Mouse (Mus musculus): ENCODE measurements around the gene Ttc9c. TPM values are rescaled to one million over a fixed set of nuclear protein-coding genes. Genes with fewer than 3 reads are reported as not detected.
A peak's percentile ranks its signal among the peaks of the same experiment; 100 is the strongest.

Gene Ttc9c
- polyA plus RNA-seq, 1 experiment from 2014 or later, result 63.3 TPM

DNA sequence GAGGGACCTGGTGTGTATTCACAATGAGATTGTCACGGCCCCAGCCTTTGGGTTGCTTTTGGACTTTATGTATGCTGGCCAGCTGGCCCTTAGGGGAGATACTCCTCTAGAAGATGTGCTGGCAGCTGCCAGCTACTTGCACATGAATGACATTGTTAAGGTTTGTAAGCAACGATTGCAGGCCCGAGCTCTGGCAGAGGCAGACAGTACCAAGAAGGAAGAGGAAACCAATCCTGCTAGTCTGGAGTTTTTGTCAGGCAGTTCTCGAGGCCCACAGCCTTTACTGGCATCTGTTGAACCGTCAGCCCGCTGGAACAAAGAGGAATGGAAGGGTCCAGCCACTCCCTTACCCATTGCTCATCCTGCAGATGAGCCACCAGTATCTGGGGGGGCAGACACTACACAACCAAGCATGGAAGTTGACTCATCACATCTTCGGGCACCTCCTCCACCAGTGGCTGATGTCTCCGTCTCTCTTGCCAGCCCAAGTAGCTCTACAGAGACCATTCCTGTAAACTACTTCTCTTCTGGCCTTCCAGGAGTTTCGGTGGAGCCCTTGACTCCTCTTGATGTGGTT, 15.8 kb downstream of the Ttc9c start:
- no peak for DNase-seq (ENCODE audit: low spot score)
- Histone ChIP-seq H3K4me1 (ENCODE audit: control insufficient read depth, insufficient read depth, low read length) (0 out of 2 replicates have a peak, but pooled peaks cover 4% of the 10 kb centered on the region), H3K9ac (ENCODE audit: low read length) (no peak overlapping the region), H3K27me3 (ENCODE audit: control insufficient read depth, insufficient read depth, low read length) (no peaks in the 10 kb centered on the region), H3K27ac (replicated peaks; ENCODE audit: low read depth, low read length) (no peak overlapping the region), H3K4me3 (ENCODE audit: low read depth, low read length) (0 out of 2 replicates have a peak overlapping the region, but pooled peaks have one; percentile 42), H3K4me2 (ENCODE audit: low read depth, severe bottlenecking) (peak overlapping the region; percentile 49), H3K36me3 (ENCODE audit: control insufficient read depth, insufficient read depth, low read length) (peaks cover 6% of the 10 kb centered on the region; the same call in 1 of the 2 replicates), H3K9me3 (ENCODE audit: control insufficient read depth, low read length) (no peaks in the 10 kb centered on the region)
- WGBS, result 92% methylated on average over 9 of the region's 9 CpGs
- no peak for ATAC-seq (ENCODE audit: insufficient number of reproducible peaks, low FRiP score, low TSS enrichment, low read depth)

DNA sequence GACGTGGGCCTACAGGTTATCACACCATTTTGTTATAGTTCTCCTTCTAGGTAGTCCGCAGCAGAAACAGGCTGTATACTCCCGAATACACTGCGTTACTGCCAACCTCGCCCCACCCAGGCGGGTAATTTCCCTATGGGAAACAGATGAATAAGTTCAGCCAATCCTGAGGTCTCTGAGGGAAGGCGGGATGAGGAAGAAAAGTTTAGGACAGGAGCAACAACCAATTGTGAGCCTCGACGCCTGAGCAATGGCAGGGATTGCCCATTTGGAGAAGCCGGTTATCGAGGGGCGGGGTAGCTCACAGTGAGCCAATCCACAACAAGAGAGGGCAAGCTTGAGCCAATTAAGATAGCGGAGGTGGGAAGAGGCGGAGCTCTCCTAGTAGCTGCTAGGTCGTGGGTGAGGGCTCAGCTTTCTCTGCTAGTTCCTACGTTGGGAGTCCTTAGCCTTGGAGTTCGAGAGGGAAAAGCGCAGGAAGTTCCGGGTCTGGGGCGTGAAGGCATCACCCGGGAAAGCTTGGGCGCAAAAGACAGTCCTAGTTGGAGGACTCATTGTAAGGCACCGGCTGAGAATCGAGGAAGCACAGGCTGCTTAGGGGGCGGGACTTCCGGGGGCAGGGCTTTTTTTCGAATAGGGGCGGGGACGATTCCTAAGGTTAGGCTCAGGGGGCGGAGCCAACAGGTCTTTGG, 16.9 kb downstream of the Ttc9c start, which contains the start of gene Zbtb3:
Gene Zbtb3 (plus strand): TSS at position 426 of the 692 bp plus-strand sequence.
- ATAC-seq (ENCODE audit: insufficient number of reproducible peaks, low FRiP score, low TSS enrichment, low read depth) (peak; percentile 95), DNase-seq (ENCODE audit: low spot score) (peak; percentile 94)
- WGBS, result under 1% methylated on average over 30 of the region's 30 CpGs
- Histone ChIP-seq H3K4me1 (ENCODE audit: control insufficient read depth, insufficient read depth, low read length) (peaks cover 9% of the 10 kb centered on the region; the same call in 1 of the 2 replicates), H3K4me3 (ENCODE audit: low read depth, low read length) (peak within 1 kb of the TSS; percentile 42), H3K9me3 (ENCODE audit: control insufficient read depth, low read length) (no peaks in the 10 kb centered on the region), H3K36me3 (ENCODE audit: control insufficient read depth, insufficient read depth, low read length) (peaks cover 2% of the 10 kb centered on the region; the same call in 1 of the 2 replicates), H3K4me2 (ENCODE audit: low read depth, severe bottlenecking) (peak within 1 kb of the TSS; percentile 52), H3K27ac (replicated peaks; ENCODE audit: low read depth, low read length) (0 out of 2 replicates have a peak within 1 kb of the TSS, but pooled peaks have one; percentile 64), H3K27me3 (ENCODE audit: control insufficient read depth, insufficient read depth, low read length) (no peaks in the 10 kb centered on the region), H3K9ac (ENCODE audit: low read length) (peak within 1 kb of the TSS; percentile 57; the same call in 1 of the 2 replicates)

DNA sequence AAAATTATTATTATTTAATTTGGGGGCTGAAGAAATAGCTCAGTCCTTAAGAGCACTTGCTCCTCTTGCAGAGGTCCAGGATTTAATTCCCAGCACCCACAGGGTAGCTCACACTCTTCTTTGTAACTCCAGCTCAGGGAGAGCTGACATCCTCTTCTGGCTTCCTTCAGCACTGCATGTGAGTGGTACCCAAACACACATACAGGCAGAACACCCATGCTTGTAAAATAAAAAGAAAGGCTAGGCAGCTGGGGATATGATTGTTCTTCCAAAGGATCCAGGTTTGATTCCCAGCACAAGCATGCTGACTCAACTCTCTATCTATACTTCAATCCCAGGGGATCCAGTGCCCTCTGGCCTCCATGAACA, 20.2 kb downstream of the Ttc9c start:
- Histone ChIP-seq H3K27ac (replicated peaks; ENCODE audit: low read depth, low read length) (no peak overlapping the region), H3K9me3 (ENCODE audit: control insufficient read depth, low read length) (no peaks in the 10 kb centered on the region), H3K9ac (ENCODE audit: low read length) (no peak overlapping the region), H3K4me3 (ENCODE audit: low read depth, low read length) (no peak overlapping the region; the same call in 1 of the 2 replicates), H3K36me3 (ENCODE audit: control insufficient read depth, insufficient read depth, low read length) (peaks cover 11% of the 10 kb centered on the region), H3K4me2 (ENCODE audit: low read depth, severe bottlenecking) (peak overlapping the region; percentile 83; the same call in 1 of the 2 replicates), H3K4me1 (ENCODE audit: control insufficient read depth, insufficient read depth, low read length) (peaks cover 9% of the 10 kb centered on the region; the same call in 1 of the 2 replicates), H3K27me3 (ENCODE audit: control insufficient read depth, insufficient read depth, low read length) (no peaks in the 10 kb centered on the region)
- DNase-seq (ENCODE audit: low spot score) (no peak), ATAC-seq (ENCODE audit: insufficient number of reproducible peaks, low FRiP score, low TSS enrichment, low read depth) (no peak)

DNA sequence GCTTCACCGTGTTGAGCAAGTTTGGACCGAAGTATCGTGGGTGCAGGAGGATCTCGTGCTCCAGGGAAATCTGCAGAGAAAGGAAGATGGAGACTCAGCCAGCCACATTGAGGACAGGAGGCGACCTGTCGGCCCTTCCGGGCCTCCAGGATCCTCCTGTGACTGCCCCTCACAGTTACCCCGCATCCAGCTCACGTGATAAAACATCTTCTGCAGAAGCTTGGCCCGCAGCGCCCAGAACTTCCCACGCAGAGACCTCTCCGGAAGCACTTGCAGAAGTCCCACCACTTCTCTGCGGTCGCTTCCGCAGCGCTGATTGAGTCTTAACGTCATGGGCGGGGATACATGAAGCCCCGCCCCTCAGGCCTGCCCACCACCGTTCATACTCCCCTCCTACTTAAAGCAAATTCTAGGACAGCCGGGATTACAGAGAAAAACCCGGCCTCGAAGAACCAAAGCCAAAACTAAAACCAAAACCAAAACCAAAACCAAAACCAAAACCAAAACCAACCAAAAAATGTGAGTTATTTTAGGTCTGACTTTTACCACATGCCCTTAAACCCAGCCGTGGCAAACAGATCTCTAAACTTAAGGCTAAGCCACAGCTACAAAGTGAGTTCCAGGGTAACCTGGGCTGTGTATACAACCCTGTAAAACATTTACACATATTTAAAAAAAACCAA, 20.7 kb downstream of the Ttc9c start, which contains the start of gene Polr2g:
Gene Polr2g (minus strand): TSS at position 314 of the 683 bp plus-strand sequence.
- H3K27me3 ChIP-seq (ENCODE audit: control insufficient read depth, insufficient read depth, low read length), result no peaks in the 10 kb centered on the region
- peak within 1 kb of the TSS; percentile 83 for H3K9ac ChIP-seq (ENCODE audit: low read length)
- ATAC-seq (ENCODE audit: insufficient number of reproducible peaks, low FRiP score, low TSS enrichment, low read depth), result peak; percentile 78; the same call in 1 of the 2 replicates
- H3K9me3 ChIP-seq (ENCODE audit: control insufficient read depth, low read length), result no peaks in the 10 kb centered on the region
- peak within 1 kb of the TSS; percentile 22; the same call in 1 of the 2 replicates for H3K27ac ChIP-seq (replicated peaks; ENCODE audit: low read depth, low read length)
- H3K4me2 ChIP-seq (ENCODE audit: low read depth, severe bottlenecking), result peak within 1 kb of the TSS; percentile 83
- WGBS, result 2% methylated on average over 25 of the region's 25 CpGs
- peaks cover 17% of the 10 kb centered on the region for H3K36me3 ChIP-seq (ENCODE audit: control insufficient read depth, insufficient read depth, low read length)
- peak; percentile 90 for DNase-seq (ENCODE audit: low spot score)
- peak within 1 kb of the TSS; percentile 84 for H3K4me3 ChIP-seq (ENCODE audit: low read depth, low read length)
- peaks cover 9% of the 10 kb centered on the region; the same call in 1 of the 2 replicates for H3K4me1 ChIP-seq (ENCODE audit: control insufficient read depth, insufficient read depth, low read length)

DNA sequence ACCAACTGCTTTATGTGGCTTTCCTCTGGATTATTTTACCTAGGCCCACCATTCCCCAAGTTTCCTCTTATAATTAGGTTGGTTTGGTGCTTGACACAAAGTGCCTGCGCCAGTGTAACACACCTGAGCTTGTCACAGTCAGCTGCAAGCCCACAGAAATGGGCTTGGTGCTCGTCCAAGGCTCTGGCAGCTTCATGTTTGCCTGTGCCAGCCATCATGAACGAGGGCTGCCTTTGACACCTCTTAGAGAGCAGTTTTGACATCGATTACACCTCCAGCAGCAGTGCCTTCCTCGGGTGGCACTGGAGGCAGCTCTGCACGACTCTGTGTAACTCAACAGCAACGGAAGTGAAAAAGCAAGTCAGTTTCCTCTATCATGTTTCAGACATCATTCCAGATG, 29.0 kb downstream of the Ttc9c start:
- ATAC-seq (ENCODE audit: insufficient number of reproducible peaks, low FRiP score, low TSS enrichment, low read depth) (no peak), DNase-seq (ENCODE audit: low spot score) (no peak)
- H3K4me1 ChIP-seq (ENCODE audit: control insufficient read depth, insufficient read depth, low read length), result no peaks in the 10 kb centered on the region
- no peaks in the 10 kb centered on the region for H3K9me3 ChIP-seq (ENCODE audit: control insufficient read depth, low read length)
- WGBS, result 86% methylated on average over 7 of the region's 7 CpGs
- H3K9ac ChIP-seq (ENCODE audit: low read length), result no peak overlapping the region
- no peak overlapping the region for H3K4me3 ChIP-seq (ENCODE audit: low read depth, low read length)
- no peaks in the 10 kb centered on the region for H3K27me3 ChIP-seq (ENCODE audit: control insufficient read depth, insufficient read depth, low read length)
- H3K36me3 ChIP-seq (ENCODE audit: control insufficient read depth, insufficient read depth, low read length), result peaks cover 21% of the 10 kb centered on the region
- H3K27ac ChIP-seq (replicated peaks; ENCODE audit: low read depth, low read length), result no peak overlapping the region
- H3K4me2 ChIP-seq (ENCODE audit: low read depth, severe bottlenecking), result no peak overlapping the region

DNA sequence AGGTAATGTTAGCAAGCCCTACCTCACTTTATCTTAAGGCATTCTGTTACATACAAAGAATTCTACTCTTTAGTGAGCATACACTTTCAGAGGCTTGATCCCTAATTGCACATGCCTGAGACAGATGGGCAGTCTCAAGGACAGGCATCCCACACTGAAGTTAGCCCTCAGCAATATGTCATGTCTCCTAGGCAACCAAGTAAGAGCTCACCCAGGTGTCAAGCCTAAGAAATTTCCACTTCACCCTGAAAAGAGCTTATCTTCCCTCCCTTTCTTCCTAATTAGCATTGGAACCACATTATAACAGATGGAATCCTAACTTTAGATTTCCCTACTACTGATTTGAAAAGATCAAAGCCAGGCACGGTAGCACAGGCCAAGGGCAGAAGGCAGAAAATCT, 30.0 kb downstream of the Ttc9c start:
- Histone ChIP-seq H3K36me3 (ENCODE audit: control insufficient read depth, insufficient read depth, low read length) (peaks cover 12% of the 10 kb centered on the region), H3K27me3 (ENCODE audit: control insufficient read depth, insufficient read depth, low read length) (no peaks in the 10 kb centered on the region), H3K4me3 (ENCODE audit: low read depth, low read length) (no peak overlapping the region), H3K9ac (ENCODE audit: low read length) (no peak overlapping the region), H3K4me2 (ENCODE audit: low read depth, severe bottlenecking) (no peak overlapping the region), H3K9me3 (ENCODE audit: control insufficient read depth, low read length) (no peaks in the 10 kb centered on the region), H3K4me1 (ENCODE audit: control insufficient read depth, insufficient read depth, low read length) (no peaks in the 10 kb centered on the region), H3K27ac (replicated peaks; ENCODE audit: low read depth, low read length) (no peak overlapping the region)
- ATAC-seq (ENCODE audit: insufficient number of reproducible peaks, low FRiP score, low TSS enrichment, low read depth) (no peak), DNase-seq (ENCODE audit: low spot score) (no peak)
- 64% methylated on average over 1 of the region's 1 CpGs for WGBS

DNA sequence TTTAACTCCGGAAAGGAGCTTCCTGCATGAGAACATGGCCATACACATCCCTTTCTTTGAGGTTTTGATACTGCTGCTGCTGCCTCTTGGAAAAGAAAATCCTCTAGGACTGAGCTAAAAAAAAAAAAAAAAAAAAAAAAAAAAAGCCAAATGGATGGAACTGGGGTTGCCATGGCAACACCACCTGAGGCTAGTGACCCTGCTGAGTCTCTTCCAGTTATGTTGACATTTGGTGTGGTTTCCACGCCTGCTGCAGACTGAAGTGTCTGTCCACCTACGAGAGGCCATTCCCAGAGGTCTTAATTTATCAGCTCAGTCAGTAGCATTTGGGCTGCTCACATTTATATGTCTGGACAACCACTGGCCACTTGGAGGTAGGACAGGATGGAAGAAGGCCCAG, 30.6 kb downstream of the Ttc9c start:
- 20% methylated on average over 3 of the region's 3 CpGs for WGBS
- no peak for ATAC-seq (ENCODE audit: insufficient number of reproducible peaks, low FRiP score, low TSS enrichment, low read depth)
- H3K4me1 ChIP-seq (ENCODE audit: control insufficient read depth, insufficient read depth, low read length), result no peaks in the 10 kb centered on the region
- no peak overlapping the region for H3K4me3 ChIP-seq (ENCODE audit: low read depth, low read length)
- H3K9me3 ChIP-seq (ENCODE audit: control insufficient read depth, low read length), result no peaks in the 10 kb centered on the region
- no peak overlapping the region for H3K4me2 ChIP-seq (ENCODE audit: low read depth, severe bottlenecking)
- peaks cover 5% of the 10 kb centered on the region for H3K36me3 ChIP-seq (ENCODE audit: control insufficient read depth, insufficient read depth, low read length)
- no peak overlapping the region for H3K9ac ChIP-seq (ENCODE audit: low read length)
- no peak overlapping the region for H3K27ac ChIP-seq (replicated peaks; ENCODE audit: low read depth, low read length)
- H3K27me3 ChIP-seq (ENCODE audit: control insufficient read depth, insufficient read depth, low read length), result no peaks in the 10 kb centered on the region
- DNase-seq (ENCODE audit: low spot score), result no peak

Measured in limb, embryonic 11.5 days (tissue).